Mouse (Mus musculus) hindlimb bud, embryonic 11.5 days (tissue): ENCODE measurements around the gene Erg.

Source experiments
- DNase-seq: peaks from one replicate; pipeline ENCODE4 v3.0.0-alpha.2; 2012; ENCODE audit warnings: low read depth, low spot score; ENCODE audit errors: extremely low spot score

The Erg gene

GRCm38 (mm10) chr16:95487606-95488351 is 98.6 kb downstream of the Erg start:
- DNase-seq: no peak

- no peak for DNase-seq
These were observed 105.2 kb downstream of the Erg start for GRCm38 (mm10) chr16:95481176-95481575.

GRCm38 (mm10) chr16:95478558-95478957 is 107.8 kb downstream of the Erg start:
- no peak for DNase-seq

- DNase-seq: no peak
These were observed 111.4 kb downstream of the Erg start for GRCm38 (mm10) chr16:95475041-95475440.

GRCm38 (mm10) chr16:95473946-95474345 is 112.4 kb downstream of the Erg start:
- no peak for DNase-seq

- no peak for DNase-seq
These were observed 113.6 kb downstream of the Erg start for GRCm38 (mm10) chr16:95472771-95473170.

- DNase-seq: peak; percentile 86
These were observed 116.9 kb downstream of the Erg start for GRCm38 (mm10) chr16:95469262-95470139.

- DNase-seq: no peak
These were observed 118.5 kb downstream of the Erg start for GRCm38 (mm10) chr16:95467893-95468292.

GRCm38 (mm10) chr16:95466548-95466947 is 119.8 kb downstream of the Erg start:
- DNase-seq: peak; percentile 62

GRCm38 (mm10) chr16:95464609-95465008 is 121.8 kb downstream of the Erg start:
- DNase-seq: no peak

- DNase-seq: no peak
These were observed 122.6 kb downstream of the Erg start for GRCm38 (mm10) chr16:95463796-95464195.

GRCm38 (mm10) chr16:95461941-95462340 is 124.5 kb downstream of the Erg start:
- no peak for DNase-seq

GRCm38 (mm10) chr16:95460336-95460735 is 126.1 kb downstream of the Erg start:
- no peak for DNase-seq

GRCm38 (mm10) chr16:95459325-95459691 is 127.1 kb downstream of the Erg start:
- DNase-seq: no peak

GRCm38 (mm10) chr16:95458590-95459324 is 127.6 kb downstream of the Erg start:
- no peak for DNase-seq

- no peak for DNase-seq
These were observed 129.4 kb downstream of the Erg start for GRCm38 (mm10) chr16:95457006-95457405.

GRCm38 (mm10) chr16:95455896-95456295 is 130.5 kb downstream of the Erg start:
- no peak for DNase-seq

GRCm38 (mm10) chr16:95455461-95455860 is 130.9 kb downstream of the Erg start:
- no peak for DNase-seq

GRCm38 (mm10) chr16:95452411-95452810 is 134.0 kb downstream of the Erg start:
- DNase-seq: no peak

GRCm38 (mm10) chr16:95449361-95449725 is 137.1 kb downstream of the Erg start:
- DNase-seq: no peak

- DNase-seq: no peak
These were observed 137.6 kb downstream of the Erg start for GRCm38 (mm10) chr16:95448643-95449360.
